Mouse (Mus musculus): ENCODE data around the gene Gm20809.
"Not testable (repeated sequence)": the region's sequence is repeated elsewhere in the genome, so short reads cannot be mapped to it uniquely, and the experiment has no call there.

The Gm20809 gene

GRCm38 (mm10) chrY:24454757-24455156 lies at the start of gene Gm20809:
Gene Gm20809 (plus strand): TSS chrY:24455057.
- DNase-seq: not testable (repeated sequence)
